ENCODE assay signal across 22 mouse cellular contexts in the genomic region with DNA sequence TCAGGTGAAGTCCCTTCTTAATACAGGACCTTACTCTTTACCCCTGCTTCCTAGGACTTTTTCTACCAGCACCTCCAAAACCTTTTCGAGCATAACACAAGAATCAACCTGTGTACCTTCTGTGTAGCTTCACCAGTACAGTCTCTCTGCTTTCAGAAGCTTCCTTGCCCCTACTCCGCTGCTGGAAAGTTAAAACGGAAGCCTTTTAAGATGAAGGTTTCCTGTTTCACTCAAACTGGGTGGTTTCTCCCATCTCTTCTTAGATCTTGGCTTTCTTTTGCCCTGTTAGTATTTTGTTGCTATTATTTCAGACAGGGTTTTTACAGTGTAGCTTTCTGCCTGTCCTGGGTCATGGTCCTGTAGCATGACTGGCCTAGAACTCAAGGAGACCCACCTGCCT.
"Had no signal": no experiment of that assay in that cellular context is flagged by ENCODE, and none has a peak within 500 bp of the region (broad histone marks: within the 10 kb centered on the region; RNA-seq: fewer than 3 reads in every experiment).

No protein-coding gene starts in this region.

- H3K27ac ChIP-seq: kidney, postnatal 0 days; limb, embryonic 12.5 days; limb, embryonic 15.5 days; liver, embryonic 12.5 days; liver, embryonic 15.5 days; lung, embryonic 15.5 days; midbrain, embryonic 10.5 days; neural tube, embryonic 12.5 days; neural tube, embryonic 15.5 days; stomach, postnatal 0 days had no signal

- H3K4me3 ChIP-seq: limb, embryonic 12.5 days; limb, embryonic 15.5 days; liver, embryonic 12.5 days; liver, embryonic 15.5 days; lung, embryonic 15.5 days; megakaryocyte, embryonic 14.5 days; midbrain, embryonic 10.5 days; neural tube, embryonic 12.5 days; neural tube, embryonic 15.5 days had no signal

- DNase-seq: kidney, adult 2 months; kidney, postnatal 36 days; left cerebral cortex, postnatal 4 days; lung, adult 18-20 months; lung, postnatal 10 days; lung, postnatal 36 days; midbrain, embryonic 14.5 days; right cerebral cortex, adult 18-20 months; right cerebral cortex, postnatal 14 days; right cerebral cortex, postnatal 4 days; thymus, postnatal 36 days had no signal

- ATAC-seq: liver, embryonic 12.5 days had no signal
